Mouse (Mus musculus) myocyte (in vitro differentiated cells): Measurements from ENCODE around the gene Pex16. TPM values are rescaled to one million over a fixed set of nuclear protein-coding genes. Genes with fewer than 3 reads are reported as not detected.
"Not testable (repeated sequence)": the region's sequence is repeated elsewhere in the genome, so short reads cannot be mapped to it uniquely, and the experiment has no call there.

Experiments used
- H3K27me3 ChIP-seq: one replicate; pipeline ENCODE4 v1.6.1; 2011; ENCODE audit not compliant: control insufficient read depth, insufficient read depth, insufficient read length
- H3K36me3 ChIP-seq: one replicate; pipeline ENCODE4 v1.6.1; 2011; ENCODE audit not compliant: control insufficient read depth, insufficient read depth
- H3K4me2 ChIP-seq: one replicate; pipeline ENCODE4 v1.6.1; 2011; ENCODE audit warnings: low read depth, control low read depth
- H3K4me3 ChIP-seq: one replicate; pipeline ENCODE4 v1.5.1; 2011; ENCODE audit warnings: mild to moderate bottlenecking, control low read depth, moderate library complexity
- H3K79me2 ChIP-seq: one replicate; pipeline ENCODE4 v1.6.1; 2011; ENCODE audit not compliant: control insufficient read depth, insufficient read depth
- H3ac ChIP-seq: one replicate; pipeline ENCODE4 v1.6.1; 2011; ENCODE audit not compliant: control insufficient read depth, insufficient read length
- CEBPB ChIP-seq: IDR thresholded peaks from 2 replicates; pipeline ENCODE4 v1.6.1; 2011; ENCODE audit warnings: mild to moderate bottlenecking, moderate library complexity; ENCODE audit not compliant: poor library complexity, insufficient read depth, severe bottlenecking
- E2F4 ChIP-seq: IDR thresholded peaks from one replicate; pipeline ENCODE4 v1.6.1; 2011; ENCODE audit warnings: mild to moderate bottlenecking, control low read depth, moderate library complexity; ENCODE audit not compliant: insufficient read depth
- MAX ChIP-seq: IDR thresholded peaks from one replicate; pipeline ENCODE4 v1.6.1; 2011; ENCODE audit warnings: low read depth, mild to moderate bottlenecking, control low read depth
- MYOD1 ChIP-seq, 3 experiments: IDR thresholded peaks; one replicate each; pipeline ENCODE4 v1.6.1; 2011; ENCODE audit warnings: control low read depth in 2 of 3, low read depth in 2 of 3, mild to moderate bottlenecking in 2 of 3, moderate library complexity in 1 of 3; ENCODE audit not compliant: insufficient read length in 2 of 3, control insufficient read depth in 1 of 3
- MYOG ChIP-seq, 3 experiments: IDR thresholded peaks; one replicate each; pipeline ENCODE4 v1.6.1; 2011; ENCODE audit warnings: control low read depth in 2 of 3, low read depth in 2 of 3, mild to moderate bottlenecking in 2 of 3; ENCODE audit not compliant: insufficient read length in 2 of 3, control insufficient read depth in 1 of 3, insufficient read depth in 1 of 3
- POLR2A ChIP-seq: IDR thresholded peaks from one replicate; pipeline ENCODE4 v1.6.1; 2011; ENCODE audit warnings: low read depth, mild to moderate bottlenecking, control low read depth, moderate library complexity; ENCODE audit not compliant: insufficient read length
- POLR2AphosphoS2 ChIP-seq: IDR thresholded peaks from one replicate; pipeline ENCODE4 v1.6.1; 2011; ENCODE audit warnings: low read depth, control low read depth; ENCODE audit not compliant: insufficient read length
- REST ChIP-seq: IDR thresholded peaks from one replicate; pipeline ENCODE4 v1.6.1; 2011; ENCODE audit warnings: mild to moderate bottlenecking, control low read depth, moderate library complexity; ENCODE audit not compliant: insufficient read depth, insufficient read length
- SRF ChIP-seq: IDR thresholded peaks from one replicate; pipeline ENCODE4 v1.6.1; 2011; ENCODE audit warnings: low read depth; ENCODE audit not compliant: control insufficient read depth, insufficient read length
- TCF12 ChIP-seq: IDR thresholded peaks from one replicate; pipeline ENCODE4 v1.6.1; 2011; ENCODE audit warnings: mild to moderate bottlenecking, control low read depth; ENCODE audit not compliant: poor library complexity, insufficient read depth, severe bottlenecking
- TCF3 ChIP-seq: IDR thresholded peaks from one replicate; pipeline ENCODE4 v1.6.1; 2011; ENCODE audit warnings: low read depth, control low read depth; ENCODE audit not compliant: insufficient read length
- USF1 ChIP-seq: IDR thresholded peaks from one replicate; pipeline ENCODE4 v1.6.1; 2011; ENCODE audit warnings: low read depth, mild to moderate bottlenecking, control low read depth, moderate library complexity
- polyA plus RNA-seq: library from polyadenylated mRNA; unstranded; fragments of >200 nt; fragmentation: generic; extraction: Trizol; gene quantifications from one replicate; pipeline ENCODE4 v1.2.1, GENCODE M21; 2012; ENCODE audit warnings: missing spikeins

The Pex16 gene
- polyA plus RNA-seq, 1 experiment: 44.1 TPM

DNA sequence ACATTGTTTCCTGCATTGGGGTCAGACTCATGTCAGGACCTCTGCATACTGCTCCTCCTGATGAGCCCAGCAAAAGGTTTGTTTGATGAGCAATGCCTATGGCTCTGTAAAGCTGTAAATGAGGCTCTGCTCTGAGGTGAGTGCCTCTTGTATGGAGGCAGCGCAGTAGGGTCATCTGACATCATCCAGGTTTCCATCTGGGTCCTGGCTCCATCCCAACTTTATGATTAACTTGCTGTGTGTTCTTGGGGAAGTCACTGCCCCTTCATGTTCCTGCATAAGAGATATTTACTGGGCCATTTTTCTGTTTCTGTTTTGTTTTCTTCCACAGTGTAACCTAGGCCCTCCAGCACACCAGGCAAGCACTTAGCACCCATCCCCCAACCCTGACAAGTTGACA lies 23.0 kb downstream of the Pex16 start:
- peaks cover 54% of the 10 kb centered on the region for H3K27me3 ChIP-seq
- H3ac ChIP-seq: no peak overlapping the region
- H3K79me2 ChIP-seq: no peaks in the 10 kb centered on the region
- H3K36me3 ChIP-seq: no peaks in the 10 kb centered on the region
- H3K4me3 ChIP-seq: no peak overlapping the region
- no peak overlapping the region for H3K4me2 ChIP-seq
- TF ChIP-seq POLR2AphosphoS2: no peak
- TF ChIP-seq MYOD1 (IDR thresholded peaks at IDR 0.05; ENCODE audit: control insufficient read depth in 1 of 3, insufficient read length in 2 of 3, low read depth in 2 of 3): no peak
- TF ChIP-seq SRF: no peak
- TF ChIP-seq CEBPB: no peak
- TF ChIP-seq TCF3: no peak
- no peak for TF ChIP-seq REST
- no peak for TF ChIP-seq MYOG (IDR thresholded peaks at IDR 0.05; ENCODE audit: control insufficient read depth in 1 of 3, insufficient read depth in 1 of 3, insufficient read length in 2 of 3, low read depth in 2 of 3)
- TF ChIP-seq USF1: no peak

DNA sequence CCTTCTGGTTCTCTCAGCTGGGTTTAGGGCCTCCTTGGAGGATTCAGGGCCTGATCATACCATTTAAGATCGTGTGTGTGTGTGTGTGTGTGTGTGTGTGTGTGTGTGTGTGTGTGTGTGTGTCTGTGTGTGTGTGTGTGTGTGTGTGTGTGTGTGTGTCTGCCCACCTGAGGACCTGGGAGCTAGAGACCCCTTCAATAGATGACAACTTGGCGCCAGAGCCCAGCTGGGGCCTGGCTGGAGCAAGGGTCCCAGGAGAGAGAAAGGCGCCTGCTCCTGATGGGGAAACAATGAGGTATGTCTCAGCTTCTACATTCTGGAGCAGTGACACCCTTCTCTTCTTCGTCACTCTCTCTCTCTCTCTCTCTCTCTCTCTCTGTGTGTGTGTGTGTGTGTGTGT lies 25.4 kb downstream of the Pex16 start:
- peaks cover 38% of the 10 kb centered on the region for H3K27me3 ChIP-seq

DNA sequence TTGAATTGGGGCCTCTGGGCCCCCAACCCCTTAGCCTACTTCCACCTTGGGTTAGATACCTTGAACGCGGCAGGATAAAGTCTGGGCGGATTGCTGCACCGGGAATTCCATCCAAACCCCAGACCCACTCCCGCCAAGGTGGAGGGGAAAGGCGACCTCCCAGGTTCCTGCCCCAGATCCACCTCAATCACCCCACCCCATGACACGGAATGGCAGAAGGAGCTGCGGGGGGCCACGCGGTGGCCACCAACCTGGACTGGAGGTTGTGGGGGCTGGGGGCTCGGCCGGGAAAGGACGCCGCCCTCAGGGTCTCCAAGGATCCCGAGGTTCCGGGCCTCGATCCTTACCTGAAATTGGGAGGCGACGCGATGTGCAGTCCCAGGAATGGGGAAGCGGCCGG lies 26.2 kb downstream of the Pex16 start:
- Histone ChIP-seq H3K4me3 (no peak overlapping the region), H3ac (no peak overlapping the region), H3K4me2 (no peak overlapping the region), H3K27me3 (peaks cover 33% of the 10 kb centered on the region), H3K79me2 (no peaks in the 10 kb centered on the region), H3K36me3 (peaks cover 3% of the 10 kb centered on the region)
- TF ChIP-seq MAX: no peak
- TF ChIP-seq POLR2A: no peak
- no peak for TF ChIP-seq E2F4
- TF ChIP-seq TCF12: no peak
- no peak for TF ChIP-seq REST

More for the DNA sequence above, 25.4 kb downstream of the Pex16 start:
- not testable (repeated sequence) for H3K36me3 ChIP-seq, H3K79me2 ChIP-seq, H3ac ChIP-seq, H3K4me2 ChIP-seq, H3K4me3 ChIP-seq

DNA sequence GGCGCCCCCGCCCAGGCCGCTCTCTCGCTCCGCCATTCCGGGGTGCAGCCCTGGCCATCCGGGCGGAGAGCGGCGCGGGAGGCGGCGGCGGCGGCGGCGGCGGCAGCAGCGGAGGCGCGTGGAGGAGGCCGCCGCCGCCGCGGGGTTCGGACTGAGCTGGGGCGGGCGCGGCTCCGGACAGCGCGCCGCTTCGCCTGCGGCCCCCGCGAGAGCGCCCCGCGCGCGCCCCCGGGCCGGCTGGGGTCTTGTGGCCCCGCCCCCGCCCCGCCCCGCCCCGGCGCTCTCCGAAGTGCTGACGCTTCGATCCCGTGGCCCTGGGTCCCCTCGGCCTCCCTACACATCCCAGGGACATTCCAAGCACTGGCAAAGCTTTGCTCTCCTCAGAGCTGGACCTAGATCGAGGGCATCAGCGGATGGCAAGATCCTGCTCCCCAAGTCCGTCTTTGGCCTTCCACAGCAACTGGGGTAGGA lies 26.6 kb downstream of the Pex16 start, which contains the start of gene Mapk8ip1:
Gene Mapk8ip1, minus strand, starts transcription at position 173 of the 471 bp plus-strand sequence.
- Histone ChIP-seq H3K79me2 (no peaks in the 10 kb centered on the region), H3K4me2 (no peak within 1 kb of the TSS), H3K27me3 (peaks cover 29% of the 10 kb centered on the region), H3K36me3 (peaks cover 3% of the 10 kb centered on the region), H3ac (no peak within 1 kb of the TSS), H3K4me3 (no peak within 1 kb of the TSS)
- TF ChIP-seq E2F4 (no peak), REST (peak; percentile 67), CEBPB (no peak), POLR2A (no peak), MYOG (IDR thresholded peaks at IDR 0.05; ENCODE audit: control insufficient read depth in 1 of 3, insufficient read depth in 1 of 3, insufficient read length in 2 of 3, low read depth in 2 of 3) (no peak), POLR2AphosphoS2 (no peak)

DNA sequence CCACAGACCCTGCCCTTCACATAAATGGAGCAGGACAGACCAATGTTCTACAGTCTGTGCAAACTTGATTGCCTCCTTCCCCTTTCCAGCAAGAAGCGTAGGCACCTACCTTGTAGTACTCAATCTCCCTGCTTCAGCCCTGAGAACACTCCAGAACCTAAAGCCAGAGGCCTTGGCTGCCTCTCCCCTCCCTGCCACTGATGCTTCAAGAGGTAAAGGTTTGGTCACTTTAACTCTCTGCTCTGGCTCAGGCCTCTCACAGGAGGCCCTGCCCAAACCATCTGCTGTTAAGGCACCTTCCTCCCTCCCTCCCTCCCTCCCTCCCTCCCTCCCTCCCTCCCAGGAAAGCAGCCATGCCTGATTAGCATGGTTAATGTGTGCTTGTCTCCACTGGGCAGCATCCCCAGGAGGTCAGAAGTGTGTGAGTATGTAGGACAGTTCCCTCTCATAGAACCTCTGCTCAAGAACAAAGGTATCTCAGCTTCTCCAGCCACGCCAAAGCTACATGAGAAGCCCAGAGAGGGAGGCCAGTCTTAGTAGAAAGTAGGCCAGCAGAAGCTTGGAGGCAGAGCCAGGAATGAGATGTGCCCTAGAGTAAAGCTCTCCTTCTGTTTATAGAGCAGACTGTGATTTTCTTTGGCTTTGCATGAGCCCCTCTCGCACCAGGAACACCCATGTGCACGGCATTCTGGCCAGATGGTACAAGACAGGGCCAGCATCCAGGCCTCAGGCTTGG lies 28.3 kb downstream of the Pex16 start:
- peaks cover 19% of the 10 kb centered on the region for H3K27me3 ChIP-seq
- no peak overlapping the region for H3K4me2 ChIP-seq
- no peaks in the 10 kb centered on the region for H3K79me2 ChIP-seq
- H3K36me3 ChIP-seq: peaks cover 7% of the 10 kb centered on the region
- no peak overlapping the region for H3K4me3 ChIP-seq
- TF ChIP-seq POLR2AphosphoS2: no peak
- no peak for TF ChIP-seq REST
- no peak for TF ChIP-seq E2F4
- no peak for TF ChIP-seq SRF
- TF ChIP-seq MYOD1 (IDR thresholded peaks at IDR 0.05; ENCODE audit: control insufficient read depth in 1 of 3, insufficient read length in 2 of 3, low read depth in 2 of 3): no peak
- no peak for TF ChIP-seq TCF12
- no peak for TF ChIP-seq MYOG (IDR thresholded peaks at IDR 0.05; ENCODE audit: control insufficient read depth in 1 of 3, insufficient read depth in 1 of 3, insufficient read length in 2 of 3, low read depth in 2 of 3)
- no peak for TF ChIP-seq TCF3
- TF ChIP-seq USF1: no peak
- no peak for TF ChIP-seq POLR2A
- no peak for TF ChIP-seq MAX
- no peak for TF ChIP-seq CEBPB
- no peak overlapping the region for H3ac ChIP-seq
